Mouse (Mus musculus) neural tube, embryonic 11.5 days (tissue): ENCODE measurements around the gene Ptbp3. TPM values are rescaled to one million over a fixed set of nuclear protein-coding genes. Genes with fewer than 3 reads are reported as not detected.

Experiments used
- ATAC-seq: fragments of 200-750 bp; cut with Nextera tagmentation; 2 replicates; pipeline ENCODE4 v1.8.0; 2017; ENCODE audit warnings: moderate number of reproducible peaks, mild to moderate bottlenecking, moderate TSS enrichment, moderate library complexity; ENCODE audit not compliant: insufficient read depth, low FRiP score, low TSS enrichment
- DNase-seq: peaks from one replicate; pipeline ENCODE4 v3.0.0-alpha.2; 2015; ENCODE audit warnings: low spot score
- H3K27ac ChIP-seq: fragments of 300-500 bp; sonication (generic); 2 replicates; pipeline ENCODE4 v1.5.1; 2014; ENCODE audit warnings: low read depth, mild to moderate bottlenecking, low read length
- H3K27me3 ChIP-seq: fragments of 300-500 bp; sonication (generic); 2 replicates; pipeline ENCODE4 v1.6.1; 2014; ENCODE audit warnings: mild to moderate bottlenecking, low read length, mixed read lengths; ENCODE audit not compliant: control insufficient read depth, insufficient read depth
- H3K36me3 ChIP-seq: fragments of 300-500 bp; sonication (generic); 2 replicates; pipeline ENCODE4 v1.6.1; 2014; ENCODE audit warnings: mild to moderate bottlenecking, low read length, moderate library complexity, mixed read lengths; ENCODE audit not compliant: control insufficient read depth, insufficient read depth
- H3K4me1 ChIP-seq: fragments of 300-500 bp; sonication (generic); 2 replicates; pipeline ENCODE4 v1.6.1; 2014; ENCODE audit warnings: low read length, mixed read lengths; ENCODE audit not compliant: control insufficient read depth, insufficient read depth
- H3K4me2 ChIP-seq: fragments of 300-500 bp; sonication (generic); 2 replicates; pipeline ENCODE4 v1.6.1; 2014; ENCODE audit warnings: low read depth, mild to moderate bottlenecking, moderate library complexity
- H3K4me3 ChIP-seq: fragments of 300-500 bp; sonication (generic); 2 replicates; pipeline ENCODE4 v1.5.1; 2014; ENCODE audit warnings: low read depth, low read length
- H3K9ac ChIP-seq: fragments of 300-500 bp; sonication (generic); 2 replicates; pipeline ENCODE4 v1.6.1; 2014; ENCODE audit warnings: mild to moderate bottlenecking, low read length
- H3K9me3 ChIP-seq: fragments of 300-500 bp; sonication (generic); 2 replicates; pipeline ENCODE4 v1.6.1; 2016; ENCODE audit warnings: low read length; ENCODE audit not compliant: control insufficient read depth
- WGBS: fragments of 180-500 bp; shearing (Covaris S2); extraction: QIAGEN DNeasy Blood & Tissue Kit; methylation state at CpG from one replicate; pipeline ENCODE4 v1.1.7; 2014; 5-methylcytosine and 5-hydroxymethylcytosine counted together
- polyA plus RNA-seq: library from polyadenylated mRNA; unstranded; fragments of >200 nt; fragmentation: Nextera tagmentation; extraction: Ambion mirVana; gene quantifications from 2 replicates; pipeline ENCODE4 v1.2.1, GENCODE M21; 2014

The Ptbp3 gene
- polyA plus RNA-seq, 1 experiment from 2014 or later: 51.5 TPM

DNA sequence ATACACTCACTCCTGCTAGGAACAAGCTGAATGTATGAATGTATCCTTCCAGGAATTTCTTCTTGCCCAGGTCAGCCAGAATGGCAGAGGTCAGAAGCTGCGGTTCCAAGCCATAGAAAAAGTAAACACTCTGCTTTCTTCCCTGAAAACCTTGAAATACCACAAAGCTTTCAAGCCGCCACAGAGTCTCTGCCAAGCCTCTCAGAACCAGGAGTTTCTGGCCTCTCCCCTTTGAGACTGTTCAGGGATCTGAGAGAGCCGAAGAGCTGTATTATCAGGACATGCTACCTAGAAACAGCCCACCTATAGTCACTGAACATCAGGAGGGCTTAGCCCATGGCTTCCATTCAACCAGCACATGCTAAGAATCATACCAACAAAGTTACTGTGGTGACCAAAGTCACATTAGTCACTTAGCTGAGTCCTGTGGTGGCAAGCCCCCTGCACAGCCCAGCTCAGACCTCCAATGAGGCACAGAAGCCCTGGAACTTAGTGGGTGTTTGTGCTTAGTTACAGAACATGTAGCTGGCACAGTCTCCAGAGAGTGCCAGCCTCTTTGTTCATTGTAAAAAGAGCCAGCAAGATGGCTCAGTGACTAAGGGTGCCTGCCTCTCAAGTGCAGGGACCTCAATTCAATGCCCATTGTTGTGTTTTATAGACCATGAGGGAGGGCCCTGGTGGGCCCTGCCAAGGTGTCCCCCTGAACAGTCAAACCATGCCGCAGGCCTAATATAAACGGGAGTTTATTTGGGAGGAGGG is 127.0 kb downstream of the Ptbp3 start:
- WGBS: 44% methylated on average over 5 of the region's 5 CpGs
- Histone ChIP-seq H3K27me3 (no peaks in the 10 kb centered on the region), H3K9ac (no peak overlapping the region), H3K4me2 (no peak overlapping the region), H3K36me3 (no peaks in the 10 kb centered on the region), H3K4me3 (no peak overlapping the region), H3K4me1 (0 out of 2 replicates have a peak, but pooled peaks cover 2% of the 10 kb centered on the region), H3K9me3 (no peaks in the 10 kb centered on the region), H3K27ac (no peak overlapping the region)
- ATAC-seq: no peak
- DNase-seq: no peak

Other genes starting within 250 kb of the Ptbp3 start
- 0.81 and 1.8 TPM in 2 replicates for gene Susd1, start 110.7 kb downstream of the Ptbp3 start, polyA plus RNA-seq
- gene Hsdl2, start 32.2 kb upstream of the Ptbp3 start, polyA plus RNA-seq: 40.3 and 44.1 TPM in 2 replicates
- gene E130308A19Rik, start 76.8 kb upstream of the Ptbp3 start, polyA plus RNA-seq: 62.3 and 64.7 TPM in 2 replicates